Mouse (Mus musculus): ENCODE results near the gene Fem1b. TPM values are rescaled to one million over a fixed set of nuclear protein-coding genes. Genes with fewer than 3 reads are reported as not detected.

Gene Fem1b
- polyA plus RNA-seq (2012; rRNA removed; ENCODE audit: low replicate concordance), result 2.3 and 3.5 TPM in 2 replicates

GRCm38 (mm10) chr9:62811516-62812121 is at the start of gene Fem1b:
Fem1b (minus strand) TSS chr9:62811934.

DNA sequence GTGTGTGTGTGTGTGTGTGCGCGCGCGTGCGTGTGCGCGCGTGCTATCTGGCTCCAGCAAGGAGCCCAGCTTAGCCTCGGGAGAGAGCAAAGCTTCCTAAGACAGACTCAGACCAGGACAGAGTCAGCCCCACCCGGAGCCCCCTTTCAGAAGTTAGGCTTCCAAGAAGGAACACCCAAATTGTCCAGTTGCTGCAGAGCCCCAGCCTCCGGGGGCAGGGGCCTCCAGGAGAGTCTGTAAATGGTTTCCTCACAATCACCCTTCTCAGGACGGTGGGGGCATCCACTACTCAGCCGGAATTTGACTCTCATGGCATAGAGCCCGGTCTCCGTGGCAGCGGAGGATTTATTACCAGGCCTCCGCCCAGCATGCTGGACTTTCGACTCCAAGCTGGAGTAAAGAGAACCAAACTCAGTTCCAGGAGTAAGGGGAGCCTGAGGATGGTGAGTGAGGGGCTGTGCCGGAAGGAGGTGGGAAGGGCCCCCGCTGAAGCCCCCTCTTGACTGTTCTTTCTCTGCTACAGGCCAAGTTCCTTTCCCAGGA is 46.1 kb upstream of the Fem1b start, which contains the start of gene Calml4:
Gene Calml4 (plus strand): TSS at position 362 of the 543 bp plus-strand sequence.

DNA sequence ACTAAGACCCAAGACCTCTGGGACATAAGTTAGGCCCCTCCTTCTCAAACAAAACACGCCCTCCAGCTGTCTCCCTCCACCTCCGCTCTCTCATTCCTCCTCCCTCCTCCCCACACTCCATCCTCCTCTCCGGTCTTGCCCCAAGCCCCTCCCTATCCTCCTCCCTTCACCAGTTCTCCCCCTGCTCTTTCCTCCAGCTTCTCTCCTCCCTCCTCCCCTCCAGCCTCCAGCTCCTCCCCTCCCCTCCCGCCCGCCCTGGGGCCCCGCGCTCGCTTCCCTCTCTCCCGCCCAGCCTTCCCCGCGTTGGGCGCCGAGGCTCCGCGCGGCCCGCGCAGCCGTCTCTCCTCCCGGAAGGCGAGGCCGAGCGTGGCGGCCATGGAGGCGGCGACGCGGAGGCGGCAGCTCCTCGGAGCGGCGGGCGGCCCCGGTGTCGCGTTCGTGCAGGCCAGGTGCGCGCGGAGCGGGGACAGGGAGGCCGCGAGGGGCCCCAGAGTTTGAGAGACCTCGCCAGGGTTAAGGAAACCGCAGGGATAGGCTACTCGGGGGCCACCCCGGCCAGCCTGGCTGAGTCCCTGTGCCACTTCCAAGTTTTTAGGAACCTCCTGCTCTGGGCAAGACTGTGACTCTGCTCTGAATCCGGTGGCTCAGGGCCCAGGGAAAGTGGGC is 26.9 kb upstream of the Fem1b start, which contains the start of gene Cln6:
Gene Cln6 (plus strand): TSS at position 280 of the 666 bp plus-strand sequence.

Other genes starting within 250 kb of the Fem1b start
- 1.7 and 2.9 TPM in 2 replicates for gene Itga11, start 134.1 kb downstream of the Fem1b start, polyA plus RNA-seq (2012; rRNA removed; ENCODE audit: low replicate concordance)
- gene Cln6, start 26.9 kb upstream of the Fem1b start, polyA plus RNA-seq (2012; rRNA removed; ENCODE audit: low replicate concordance), result 41.2 and 43.6 TPM in 2 replicates
- 54.0 and 75.1 TPM in 2 replicates for gene Calml4, start 46.1 kb upstream of the Fem1b start, polyA plus RNA-seq (2012; rRNA removed; ENCODE audit: low replicate concordance)
- gene Pias1, start 176.0 kb upstream of the Fem1b start, polyA plus RNA-seq (2012; rRNA removed; ENCODE audit: low replicate concordance), result 4.7 and 6.1 TPM in 2 replicates

All from duodenum, adult 2 months (tissue).